Mouse (Mus musculus) CD4-positive naive resting alpha-beta T cell, adult 76 days (primary cell): ENCODE results near the gene Pttg1ip. TPM values are rescaled to one million over a fixed set of nuclear protein-coding genes. Genes with fewer than 3 reads are reported as not detected.

Experiments used
- total RNA-seq: library from RNA; stranded (reverse); gene quantifications from one replicate; pipeline ENCODE4 v1.2.4, GENCODE M21; 2023

The Pttg1ip gene
- 100 TPM for total RNA-seq

DNA sequence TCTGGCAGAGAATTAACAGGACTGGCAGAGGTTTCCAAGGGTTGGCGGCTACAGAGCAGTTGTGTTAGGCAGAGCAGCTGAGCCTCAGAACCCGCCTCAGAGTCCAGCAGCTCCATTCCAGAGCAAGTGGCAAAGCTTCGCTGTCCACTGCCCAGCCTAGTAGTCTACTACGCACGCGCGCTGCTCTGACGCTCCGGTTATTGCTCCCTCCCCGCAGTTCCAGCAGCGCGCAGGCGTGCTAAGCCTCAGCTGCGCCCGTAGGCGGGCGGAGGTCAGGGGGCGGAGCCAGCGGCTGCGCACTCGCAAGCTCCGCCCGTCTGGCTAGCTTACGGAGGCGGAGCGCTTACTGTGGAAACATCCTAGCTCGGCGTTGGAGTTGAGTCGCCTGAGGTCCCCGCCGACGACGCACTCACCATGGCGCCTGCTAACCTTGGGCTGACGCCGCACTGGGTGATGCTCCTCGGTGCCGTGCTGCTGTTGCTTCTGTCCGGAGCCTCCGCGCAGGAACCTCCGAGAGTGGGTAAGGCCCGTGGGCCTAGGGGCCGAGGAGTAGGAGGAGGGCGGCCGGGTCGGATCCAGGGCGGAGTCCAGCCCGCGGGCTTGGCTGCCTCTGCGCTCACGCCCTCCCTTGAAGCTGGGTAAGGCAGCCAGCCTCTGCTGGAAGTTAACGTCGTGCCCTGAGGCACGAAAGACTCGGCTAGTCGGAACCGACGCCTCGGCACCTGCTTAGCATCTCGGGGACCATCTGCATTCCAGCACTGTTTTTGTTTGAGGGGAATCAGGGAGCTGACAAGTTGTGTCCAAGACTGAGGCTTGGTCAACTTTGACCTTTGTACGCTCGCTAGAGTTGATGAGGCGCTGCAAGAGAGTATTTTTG, at the start of gene Pttg1ip:
Gene Pttg1ip, plus strand, starts transcription at position 313 of the 877 bp plus-strand sequence.

GRCm38 (mm10) chr10:77605908-77606826, 24.6 kb downstream of the Pttg1ip start, which contains the start of the genes Sumo3 and Gm49325:
Sumo3 (plus strand) TSS chr10:77606097.
Gm49325 (plus strand) TSS chr10:77606197.

DNA sequence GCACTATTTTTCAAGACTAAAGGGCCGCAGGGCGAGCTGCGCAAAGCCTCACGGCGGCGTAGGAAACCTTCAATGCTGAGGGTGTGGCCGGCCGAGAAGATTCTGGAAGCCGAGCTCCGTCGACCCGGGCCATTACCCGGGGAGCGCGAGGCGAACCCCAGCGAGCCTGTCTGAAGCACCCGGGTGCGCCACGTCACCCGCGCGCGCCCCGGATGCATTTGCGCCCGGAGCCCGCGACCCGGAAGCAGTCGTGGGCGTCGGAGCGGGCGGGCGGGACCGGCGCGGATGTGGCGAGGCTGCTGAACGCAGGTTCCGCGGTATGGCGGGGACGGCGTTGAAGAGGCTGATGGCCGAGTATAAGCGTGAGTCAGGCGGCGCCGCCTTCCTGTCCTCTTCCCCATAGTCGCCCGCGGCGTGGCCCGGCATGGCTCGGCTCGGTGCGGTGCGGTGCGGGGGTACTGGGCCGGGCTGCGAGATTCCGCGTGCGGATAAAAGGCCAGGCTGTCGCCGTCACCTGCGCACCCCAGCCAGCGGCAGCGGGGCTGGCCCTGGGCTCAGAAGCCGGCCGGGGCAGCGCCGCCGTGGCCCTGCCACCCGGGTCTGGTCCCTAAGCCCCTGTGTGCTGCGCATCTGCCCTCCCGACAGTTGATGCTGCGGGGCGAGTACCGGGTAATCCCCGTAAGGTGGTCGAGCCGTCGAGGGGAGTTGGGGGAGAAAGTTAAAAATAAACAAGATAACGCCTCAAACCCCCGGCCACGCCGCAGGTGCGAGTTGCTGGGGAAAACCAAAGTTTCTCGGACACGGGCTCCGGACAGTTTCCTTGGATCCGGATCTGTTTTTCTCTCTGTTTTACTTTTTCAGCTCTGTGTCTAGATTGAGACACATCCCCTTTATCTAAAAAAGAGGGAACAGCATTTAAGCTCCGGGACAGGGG, 40.8 kb downstream of the Pttg1ip start, which contains the start of gene Ube2g2:
Gene Ube2g2, plus strand, starts transcription at position 221 of the 934 bp plus-strand sequence.

Other genes starting within 250 kb of the Pttg1ip start
- 2.8 TPM for gene Adarb1, start 163.4 kb upstream of the Pttg1ip start, total RNA-seq
- gene Fam207a, start 65.9 kb upstream of the Pttg1ip start, total RNA-seq: 23.1 TPM
- 225 TPM for gene Itgb2, start 51.5 kb upstream of the Pttg1ip start, total RNA-seq
- gene Sumo3, start 24.4 kb downstream of the Pttg1ip start, total RNA-seq: 67.6 TPM
- gene Gm49325, start 24.5 kb downstream of the Pttg1ip start, total RNA-seq: not detected
- 34.7 TPM for gene Ube2g2, start 40.6 kb downstream of the Pttg1ip start, total RNA-seq
- gene Tspear, start 104.8 kb downstream of the Pttg1ip start, total RNA-seq: 0.64 TPM
- gene Gm19402, start 109.0 kb downstream of the Pttg1ip start, total RNA-seq: not detected
- not detected for gene Gm9508, start 115.5 kb downstream of the Pttg1ip start, total RNA-seq
- not detected for gene Gm10272, start 124.9 kb downstream of the Pttg1ip start, total RNA-seq
- not detected for gene Gm10024, start 129.7 kb downstream of the Pttg1ip start, total RNA-seq
- not detected for gene Gm10142, start 134.1 kb downstream of the Pttg1ip start, total RNA-seq
- not detected for gene Krtap12-1, start 138.9 kb downstream of the Pttg1ip start, total RNA-seq
- not detected for gene Gm10100, start 144.8 kb downstream of the Pttg1ip start, total RNA-seq
- gene Gm18596, start 160.9 kb downstream of the Pttg1ip start, total RNA-seq: not detected
- gene Gm9736, start 169.6 kb downstream of the Pttg1ip start, total RNA-seq: not detected
- not detected for gene Gm3233, start 178.0 kb downstream of the Pttg1ip start, total RNA-seq
- not detected for gene Gm3238, start 189.6 kb downstream of the Pttg1ip start, total RNA-seq
- not detected for gene Gm7138, start 195.2 kb downstream of the Pttg1ip start, total RNA-seq
- gene Gm3250, start 200.8 kb downstream of the Pttg1ip start, total RNA-seq: not detected
- gene Gm7137, start 206.5 kb downstream of the Pttg1ip start, total RNA-seq: not detected
- gene Gm9639, start 213.4 kb downstream of the Pttg1ip start, total RNA-seq: not detected
- gene Gm19668, start 217.4 kb downstream of the Pttg1ip start, total RNA-seq: not detected
- not detected for gene Gm9507, start 230.1 kb downstream of the Pttg1ip start, total RNA-seq
- not detected for gene Gm2696, start 233.0 kb downstream of the Pttg1ip start, total RNA-seq
- not detected for gene Krtap10-4, start 245.4 kb downstream of the Pttg1ip start, total RNA-seq